Mouse (Mus musculus) bone marrow macrophage, adult 2 months (primary cell): Measurements from ENCODE around the gene Tas2r143. TPM values are rescaled to one million over a fixed set of nuclear protein-coding genes. Genes with fewer than 3 reads are reported as not detected.

Experiments
- H3K27ac ChIP-seq: 2 replicates; pipeline ENCODE4 v1.5.1; 2012; ENCODE audit warnings: low read depth, low read length; ENCODE audit not compliant: insufficient read depth
- H3K4me1 ChIP-seq: 2 replicates; pipeline ENCODE4 v1.6.1; 2012; ENCODE audit warnings: low read length; ENCODE audit not compliant: control insufficient read depth, insufficient read depth
- H3K4me3 ChIP-seq: 2 replicates; pipeline ENCODE4 v1.5.1; 2012; ENCODE audit warnings: mild to moderate bottlenecking, low read length, moderate library complexity; ENCODE audit not compliant: insufficient read depth
- CTCF ChIP-seq: IDR thresholded peaks from 2 replicates; pipeline ENCODE4 v1.5.1; 2012; ENCODE audit warnings: low read depth, mild to moderate bottlenecking, low read length, moderate library complexity
- POLR2A ChIP-seq: IDR thresholded peaks from 2 replicates; pipeline ENCODE4 v1.6.1; 2012; ENCODE audit warnings: mild to moderate bottlenecking, low read depth, low read length, borderline replicate concordance
- polyA plus RNA-seq: library from polyadenylated mRNA; stranded (reverse); fragments of >200 nt; gene quantifications from 2 replicates; pipeline ENCODE4 v1.2.4, GENCODE M21; 2012; ENCODE audit not compliant: missing spikeins, insufficient read depth, insufficient read length

Tas2r143 gene
- polyA plus RNA-seq = not detected in 2 replicates

- H3K27ac ChIP-seq = no peak within 1 kb of the TSS
- no peak within 1 kb of the TSS for H3K4me3 ChIP-seq
- H3K4me1 ChIP-seq = peaks cover 13% of the 10 kb centered on the region
- TF ChIP-seq CTCF (no peak), POLR2A (no peak)
Measured at GRCm38 (mm10) chr6:42399938-42400337, at the start of gene Tas2r143. TSS of gene Tas2r143 (plus strand) at chr6:42400238.

DNA sequence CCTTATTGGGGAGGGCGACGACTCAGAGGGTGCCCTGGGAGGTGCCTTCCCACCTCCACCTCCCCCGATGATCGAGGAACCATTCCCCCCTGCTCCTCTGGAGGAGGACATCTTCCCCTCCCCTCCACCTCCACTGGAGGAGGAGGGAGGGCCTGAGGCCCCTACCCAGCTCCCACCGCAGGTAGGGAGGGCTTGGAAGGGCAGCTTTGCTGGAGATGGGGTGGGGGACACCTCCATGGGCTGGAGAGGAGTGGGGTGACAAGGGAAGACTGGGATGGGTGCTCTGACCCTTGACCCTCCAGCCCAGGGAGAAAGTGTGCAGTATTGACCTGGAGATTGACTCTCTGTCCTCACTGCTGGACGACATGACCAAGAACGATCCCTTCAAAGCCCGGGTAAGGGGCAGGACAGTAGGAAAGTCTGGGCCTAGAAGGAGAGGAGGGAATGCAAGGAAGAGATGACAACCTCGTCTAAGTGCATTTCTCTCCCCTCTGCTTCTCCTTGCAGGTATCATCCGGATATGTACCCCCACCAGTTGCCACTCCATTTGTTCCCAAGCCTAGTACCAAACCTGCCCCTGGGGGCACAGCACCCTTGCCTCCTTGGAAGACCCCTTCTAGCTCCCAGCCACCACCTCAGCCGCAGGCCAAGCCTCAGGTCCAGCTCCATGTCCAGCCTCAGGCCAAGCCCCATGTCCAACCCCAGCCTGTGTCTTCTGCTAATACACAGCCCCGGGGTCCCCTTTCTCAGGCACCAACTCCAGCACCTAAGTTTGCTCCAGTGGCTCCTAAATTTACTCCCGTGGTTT, 48.9 kb upstream of the Tas2r143 start:
- no peak overlapping the region for H3K27ac ChIP-seq
- TF ChIP-seq POLR2A (no peak), CTCF (no peak)
- H3K4me3 ChIP-seq = peak overlapping the region; percentile 68
- peaks cover 40% of the 10 kb centered on the region for H3K4me1 ChIP-seq

DNA sequence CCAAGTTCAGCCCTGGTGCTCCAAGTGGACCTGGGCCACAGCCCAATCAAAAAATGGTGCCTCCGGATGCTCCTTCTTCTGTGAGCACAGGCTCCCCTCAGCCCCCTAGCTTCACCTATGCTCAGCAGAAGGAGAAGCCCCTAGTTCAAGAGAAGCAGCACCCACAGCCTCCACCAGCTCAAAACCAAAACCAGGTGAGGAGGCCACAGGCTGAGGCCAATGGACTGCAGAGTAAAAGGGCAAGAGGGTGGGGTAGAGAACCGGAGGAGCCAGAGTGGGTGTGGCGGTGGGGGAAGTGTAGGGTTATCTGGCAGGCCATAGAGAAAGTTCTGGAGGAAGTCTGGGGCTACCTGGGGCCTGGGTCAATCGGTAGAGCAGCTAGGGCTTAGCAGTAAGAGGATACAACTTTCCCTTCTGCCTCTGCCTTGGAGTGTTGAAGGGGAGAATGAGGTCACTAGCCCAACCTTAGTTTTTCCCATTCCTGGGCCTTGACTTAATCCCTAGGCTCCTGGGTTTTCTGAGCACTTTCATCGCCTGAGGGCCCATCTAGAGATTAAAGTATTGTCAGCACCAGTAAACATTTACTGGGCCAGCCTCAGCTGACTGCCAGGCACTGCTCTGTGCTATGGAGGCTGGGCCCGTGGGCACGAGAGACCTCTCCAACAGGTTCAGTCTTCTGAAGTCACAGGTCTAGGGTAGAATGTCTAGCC, 48.1 kb upstream of the Tas2r143 start:
- TF ChIP-seq POLR2A (no peak), CTCF (no peak)
- 0 out of 2 replicates have a peak overlapping the region, but pooled peaks have one; percentile 62 for H3K27ac ChIP-seq
- peaks cover 40% of the 10 kb centered on the region for H3K4me1 ChIP-seq
- H3K4me3 ChIP-seq = no peak overlapping the region

DNA sequence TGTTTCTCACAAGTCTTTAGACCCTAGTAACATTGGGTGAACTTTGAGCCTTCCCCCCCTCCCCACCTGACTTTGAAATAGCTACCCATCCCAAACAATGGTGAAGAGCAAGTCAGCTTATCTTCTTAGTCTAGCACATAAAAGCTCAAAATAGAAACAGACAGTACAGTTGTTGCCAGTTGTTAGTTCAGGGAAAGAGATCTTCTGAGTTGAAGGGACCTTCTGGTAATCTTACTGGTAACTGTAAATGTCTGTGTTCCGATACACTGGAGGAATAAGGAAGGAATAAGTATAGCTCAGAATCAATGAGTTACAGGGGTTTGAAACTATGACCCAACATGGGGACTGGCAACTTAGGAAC, 47.6 kb upstream of the Tas2r143 start:
- Histone ChIP-seq H3K27ac (peak overlapping the region; percentile 62), H3K4me3 (no peak overlapping the region)
- no peak for TF ChIP-seq POLR2A
- no peak for TF ChIP-seq CTCF

DNA sequence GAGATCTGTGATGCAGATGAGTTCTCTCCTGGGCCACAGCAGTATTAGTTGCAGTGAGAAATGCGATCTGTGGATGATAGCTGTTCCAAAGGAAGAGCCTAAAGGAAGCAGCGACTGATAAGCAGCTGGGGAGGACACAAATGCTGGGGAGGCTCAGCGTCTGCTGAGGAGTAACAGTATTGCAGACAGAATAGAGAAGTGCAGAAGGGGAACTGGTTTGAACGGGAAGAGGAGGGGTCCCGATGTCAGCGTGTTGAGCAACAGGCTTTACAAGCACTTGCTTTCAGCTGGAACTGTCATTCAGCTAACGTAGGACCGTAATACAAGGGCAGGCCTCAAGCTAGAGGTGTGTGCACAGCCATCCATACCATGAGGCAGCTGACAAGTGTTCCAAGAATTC, 46.9 kb upstream of the Tas2r143 start:
- peaks cover 40% of the 10 kb centered on the region for H3K4me1 ChIP-seq
- TF ChIP-seq CTCF (no peak), POLR2A (no peak)
- no peak overlapping the region; the same call in 1 of the 2 replicates for H3K4me3 ChIP-seq
- peak overlapping the region; percentile 84 for H3K27ac ChIP-seq

More for the DNA sequence above, 47.6 kb upstream of the Tas2r143 start:
- H3K4me1 ChIP-seq = peaks cover 40% of the 10 kb centered on the region

- Histone ChIP-seq H3K27ac (peak overlapping the region; percentile 84), H3K4me1 (peaks cover 40% of the 10 kb centered on the region), H3K4me3 (peak overlapping the region; percentile 14; the same call in 1 of the 2 replicates)
- no peak for TF ChIP-seq POLR2A
- TF ChIP-seq CTCF = no peak
Measured at GRCm38 (mm10) chr6:42354076-42355019, 45.7 kb upstream of the Tas2r143 start.

DNA sequence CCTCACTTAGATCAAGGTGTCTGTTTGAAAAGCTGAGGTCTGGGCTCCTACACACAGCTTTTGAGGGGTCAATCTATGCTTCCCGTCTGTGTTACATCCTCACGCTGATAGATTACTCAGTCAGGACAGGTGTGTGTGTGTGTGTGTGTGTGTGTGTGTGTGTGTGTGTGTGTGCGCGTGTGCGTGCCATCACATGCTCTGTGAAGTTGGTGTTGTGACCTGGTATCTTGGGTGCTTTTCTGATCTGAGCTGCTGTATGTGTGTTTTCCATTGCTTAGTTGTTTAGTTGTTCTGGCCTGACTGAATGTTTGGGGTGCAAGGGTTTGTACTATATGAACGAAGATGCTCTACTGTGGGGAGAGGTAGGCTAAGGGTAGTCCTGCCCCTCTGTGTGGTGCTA, 44.7 kb upstream of the Tas2r143 start:
- Histone ChIP-seq H3K4me1 (peaks cover 40% of the 10 kb centered on the region), H3K4me3 (no peak overlapping the region), H3K27ac (no peak overlapping the region)
- no peak for TF ChIP-seq CTCF
- no peak for TF ChIP-seq POLR2A

GRCm38 (mm10) chr6:42355794-42356600, 44.0 kb upstream of the Tas2r143 start:
- Histone ChIP-seq H3K4me3 (no peak overlapping the region), H3K27ac (no peak overlapping the region), H3K4me1 (peaks cover 37% of the 10 kb centered on the region)
- TF ChIP-seq POLR2A (no peak), CTCF (no peak)

DNA sequence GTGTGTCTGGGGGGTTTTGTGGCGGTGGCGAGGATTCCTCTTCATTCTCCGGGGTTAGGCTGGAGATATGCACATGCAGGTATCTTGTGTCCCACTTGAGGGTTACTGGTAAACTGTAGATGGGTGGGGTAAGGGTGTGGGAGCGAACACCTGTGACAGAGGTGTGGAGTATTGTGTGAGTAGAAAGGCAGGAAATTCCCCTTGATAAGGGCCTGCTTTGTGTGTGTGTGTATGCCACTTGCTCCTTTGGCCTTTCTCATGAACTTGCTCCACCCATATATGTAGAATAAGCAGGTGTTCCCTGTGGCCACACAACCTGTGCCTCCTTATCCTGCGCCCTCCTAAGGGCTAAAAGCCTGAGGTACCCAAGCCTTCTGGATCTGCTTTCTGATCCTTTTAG, 43.1 kb upstream of the Tas2r143 start:
- TF ChIP-seq CTCF = no peak
- no peak for TF ChIP-seq POLR2A
- no peak overlapping the region for H3K4me3 ChIP-seq
- no peak overlapping the region for H3K27ac ChIP-seq
- peaks cover 28% of the 10 kb centered on the region for H3K4me1 ChIP-seq
